Mouse (Mus musculus): ENCODE measurements around the gene Tkt.

Gene Tkt

GRCm38 (mm10) chr14:30586780-30587461 is 38.8 kb downstream of the Tkt start:
- no peak for DNase-seq

- no peak for DNase-seq
These were observed 42.0 kb downstream of the Tkt start for GRCm38 (mm10) chr14:30590041-30590645.

GRCm38 (mm10) chr14:30590918-30591317 is 42.8 kb downstream of the Tkt start:
- DNase-seq: no peak

- peak; percentile 90 for DNase-seq
These were observed 43.3 kb downstream of the Tkt start for GRCm38 (mm10) chr14:30591417-30591816.

- DNase-seq: peak; percentile 83
These were observed 45.3 kb downstream of the Tkt start for GRCm38 (mm10) chr14:30593279-30594091.

- peak; percentile 66 for DNase-seq
These were observed 46.0 kb downstream of the Tkt start for GRCm38 (mm10) chr14:30594092-30594695.

GRCm38 (mm10) chr14:30595576-30596313 is 47.6 kb downstream of the Tkt start:
- DNase-seq: no peak

GRCm38 (mm10) chr14:30596407-30596806 is 48.2 kb downstream of the Tkt start:
- no peak for DNase-seq

- DNase-seq: no peak
These were observed 49.0 kb downstream of the Tkt start for GRCm38 (mm10) chr14:30597142-30597541.

- DNase-seq: no peak
These were observed 58.7 kb downstream of the Tkt start for GRCm38 (mm10) chr14:30606817-30607216.

- peak; percentile 69 for DNase-seq
These were observed 59.5 kb downstream of the Tkt start for GRCm38 (mm10) chr14:30607696-30608095.

GRCm38 (mm10) chr14:30608176-30608575 is 60.0 kb downstream of the Tkt start:
- DNase-seq: peak; percentile 54

- no peak for DNase-seq
These were observed 61.3 kb downstream of the Tkt start for GRCm38 (mm10) chr14:30609499-30609898.

- DNase-seq: peak; percentile 73
These were observed 62.1 kb downstream of the Tkt start for GRCm38 (mm10) chr14:30610304-30610703.

GRCm38 (mm10) chr14:30610940-30611339 is 62.8 kb downstream of the Tkt start:
- no peak for DNase-seq

GRCm38 (mm10) chr14:30612523-30612922 is 64.4 kb downstream of the Tkt start:
- DNase-seq: peak; percentile 86

GRCm38 (mm10) chr14:30612962-30613715 is 65.0 kb downstream of the Tkt start:
- no peak for DNase-seq

GRCm38 (mm10) chr14:30616751-30617150 is 68.6 kb downstream of the Tkt start:
- DNase-seq: peak; percentile 42

- DNase-seq: no peak
These were observed 70.7 kb downstream of the Tkt start for GRCm38 (mm10) chr14:30618746-30619275.

GRCm38 (mm10) chr14:30619982-30620578 is 71.9 kb downstream of the Tkt start:
- DNase-seq: no peak

GRCm38 (mm10) chr14:30622130-30622529 is 74.0 kb downstream of the Tkt start:
- DNase-seq: peak; percentile 63

Measured in lung, postnatal 36 days (tissue).